Mouse (Mus musculus) olfactory bulb, adult 2 months (tissue): Measurements from ENCODE around the gene Gm42742.

ENCODE experiments used
- CTCF ChIP-seq: fragments of 200-500 bp; IDR thresholded peaks from 2 replicates; pipeline ENCODE4 v1.5.1; 2012; ENCODE audit warnings: low read depth, mild to moderate bottlenecking, low read length, moderate library complexity; ENCODE audit not compliant: insufficient read depth
- POLR2A ChIP-seq: fragments of 200-500 bp; IDR thresholded peaks from 2 replicates; pipeline ENCODE4 v1.6.1; 2012; ENCODE audit warnings: mild to moderate bottlenecking, low read depth, low read length, moderate library complexity; ENCODE audit not compliant: insufficient read depth

- no peak for TF ChIP-seq POLR2A
- no peak for TF ChIP-seq CTCF
These were observed 53.5 kb downstream of the Gm42742 start for GRCm38 (mm10) chr7:126967361-126967760.
